Mouse (Mus musculus) embryonic fibroblast, embryonic 13.5 days (primary cell): ENCODE data around the gene Npff.

Source experiments
- CTCF ChIP-seq: IDR thresholded peaks from 2 replicates; pipeline ENCODE4 v1.5.1; 2011; ENCODE audit warnings: mild to moderate bottlenecking, control low read depth, low read length, moderate library complexity, borderline replicate concordance; ENCODE audit not compliant: insufficient read depth
- POLR2A ChIP-seq: IDR thresholded peaks from 2 replicates; pipeline ENCODE4 v1.6.1; 2011; ENCODE audit warnings: low read depth, mild to moderate bottlenecking, control low read depth, low read length, moderate library complexity

GRCm38 (mm10) chr15:102515791-102516190 lies 9.0 kb downstream of the Npff start:
- TF ChIP-seq POLR2A (no peak), CTCF (no peak)
